Mouse (Mus musculus) megakaryocyte progenitor cell, adult 5-6 weeks (primary cell): ENCODE data around the gene Ptpn6. TPM values are rescaled to one million over a fixed set of nuclear protein-coding genes. Genes with fewer than 3 reads are reported as not detected.

ENCODE experiments used
- ATAC-seq: replicated peaks from 2 replicates; pipeline ENCODE4 v1.8.0; 2016; ENCODE audit warnings: mild to moderate bottlenecking, moderate TSS enrichment, inconsistent platforms; ENCODE audit not compliant: poor library complexity
- total RNA-seq, 2 experiments: library from RNA; stranded (forward) in 1 of 2; stranded (reverse) in 1 of 2; fragments of 157-497, 149-512 nt in 1 of 2; fragments of 200-1000 nt in 1 of 2; gene quantifications; 2 replicates each; pipeline versions ENCODE4 v1.2.3 to v1.2.4; 2015 to 2017

The Ptpn6 gene
- total RNA-seq, 2 experiments from 2014 or later: 121 to 466 TPM

DNA sequence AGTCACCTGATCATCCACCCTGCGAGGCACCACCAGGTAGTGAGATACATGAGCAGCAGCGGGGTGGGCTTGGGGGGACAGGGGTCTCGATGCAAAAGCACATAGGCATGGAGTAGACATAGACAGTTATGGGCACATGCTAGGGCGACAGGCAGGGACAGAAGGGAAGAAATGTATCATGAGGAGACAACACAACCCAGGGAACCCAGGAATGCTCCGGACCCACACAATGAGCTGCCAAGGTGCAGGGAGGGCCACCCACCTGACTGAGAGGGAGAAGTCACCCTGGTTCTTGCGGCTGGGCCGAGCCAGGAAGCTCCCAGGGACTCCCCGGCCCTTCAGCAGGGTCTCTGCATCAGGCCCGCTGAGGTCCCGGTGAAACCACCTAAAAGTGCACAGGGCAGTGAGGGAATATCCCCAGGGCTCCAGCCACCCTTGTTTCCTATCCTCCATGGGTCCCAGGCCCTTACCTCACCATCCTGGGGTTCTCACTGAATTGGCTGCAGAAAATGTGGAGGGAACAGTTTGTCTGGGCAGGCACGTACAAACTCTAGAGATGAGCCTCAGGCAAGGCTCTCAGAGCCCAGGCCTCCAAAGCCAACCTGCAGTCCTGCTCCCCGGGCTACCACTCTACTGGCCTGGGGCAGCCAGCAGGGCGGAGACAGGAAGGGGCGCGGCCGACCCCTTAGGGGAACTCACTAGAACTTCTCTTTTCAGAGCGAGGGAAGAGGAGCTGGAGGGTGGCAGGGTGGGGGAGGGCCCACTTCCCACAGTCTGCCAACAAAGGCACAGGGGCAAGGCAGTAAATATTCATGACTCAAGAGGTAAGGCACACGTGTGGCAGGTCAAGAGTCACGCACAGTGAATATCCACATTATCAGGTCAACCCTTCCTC lies 5.8 kb downstream of the Ptpn6 start:
- peak; percentile 81 for ATAC-seq

- ATAC-seq: no peak
Observed at GRCm38 (mm10) chr6:124731038-124731437, 7.5 kb downstream of the Ptpn6 start.

GRCm38 (mm10) chr6:124729850-124730705 lies 8.4 kb downstream of the Ptpn6 start:
- peak; percentile 65 for ATAC-seq

DNA sequence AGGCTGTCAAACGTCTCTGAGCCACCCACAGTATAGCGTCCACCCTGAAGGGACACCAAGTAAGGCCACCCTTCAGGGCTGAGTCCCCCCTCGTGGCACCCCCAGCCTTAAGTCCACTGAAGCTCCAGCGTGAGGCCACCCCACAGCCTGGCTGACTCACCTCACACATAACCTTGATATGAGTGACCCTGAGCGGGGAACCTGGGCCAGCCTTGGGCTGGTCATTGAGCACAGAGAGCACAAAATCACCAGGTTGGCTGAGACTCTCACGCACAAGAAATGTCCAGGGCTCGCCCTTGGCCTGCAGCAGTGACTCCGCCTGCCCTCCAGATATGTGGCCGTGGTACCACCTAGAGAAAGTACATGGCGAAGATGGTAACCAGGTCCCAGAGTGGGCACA lies 9.9 kb downstream of the Ptpn6 start:
- ATAC-seq: no peak

- 0 out of 2 replicates have a peak, but pooled peaks have one; percentile 14 for ATAC-seq
Observed at GRCm38 (mm10) chr6:124724472-124724871, 14.0 kb downstream of the Ptpn6 start.

DNA sequence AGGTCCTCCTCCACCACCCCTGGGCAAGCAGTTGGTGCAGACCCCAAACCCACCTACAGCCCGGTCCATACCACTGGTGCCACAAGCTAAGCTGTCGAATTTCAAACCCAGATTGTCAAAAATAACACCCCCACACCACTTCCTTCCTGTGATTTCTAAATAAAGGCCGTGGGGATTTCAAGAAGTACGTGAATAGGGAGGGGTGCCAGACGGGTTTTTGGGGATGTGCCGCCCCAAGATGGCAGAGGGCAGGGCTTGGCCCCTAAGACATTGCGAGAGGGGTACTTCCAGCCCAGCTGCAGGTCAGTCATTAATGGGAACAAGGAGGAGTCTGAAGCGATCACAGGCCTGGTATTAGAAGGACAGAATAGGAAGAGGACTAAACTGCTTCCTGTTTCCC lies 15.0 kb downstream of the Ptpn6 start:
- ATAC-seq: peak; percentile 56

- peak; percentile 7; the same call in 1 of the 2 replicates for ATAC-seq
Observed at GRCm38 (mm10) chr6:124722876-124723473, 15.5 kb downstream of the Ptpn6 start.

DNA sequence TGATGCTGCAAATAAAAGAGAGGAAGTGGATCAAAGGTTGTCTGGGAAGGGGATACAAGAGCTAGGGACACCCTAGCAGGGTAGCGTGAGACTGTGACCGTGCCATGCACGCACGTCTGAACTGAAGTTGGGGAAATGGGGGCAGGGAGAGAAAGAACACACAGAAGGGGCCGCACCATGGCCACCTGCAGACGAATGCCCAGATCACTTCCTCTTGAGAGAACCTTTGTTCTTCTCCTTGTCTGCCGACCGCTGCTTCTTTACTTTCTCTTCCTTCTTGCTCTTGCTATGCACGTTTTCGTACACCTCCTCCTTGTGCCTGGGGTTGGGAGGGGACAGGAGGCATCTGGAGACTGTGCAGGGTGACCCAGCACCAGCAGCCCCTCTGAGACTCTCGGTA lies 17.6 kb downstream of the Ptpn6 start:
- peak; percentile 26 for ATAC-seq

DNA sequence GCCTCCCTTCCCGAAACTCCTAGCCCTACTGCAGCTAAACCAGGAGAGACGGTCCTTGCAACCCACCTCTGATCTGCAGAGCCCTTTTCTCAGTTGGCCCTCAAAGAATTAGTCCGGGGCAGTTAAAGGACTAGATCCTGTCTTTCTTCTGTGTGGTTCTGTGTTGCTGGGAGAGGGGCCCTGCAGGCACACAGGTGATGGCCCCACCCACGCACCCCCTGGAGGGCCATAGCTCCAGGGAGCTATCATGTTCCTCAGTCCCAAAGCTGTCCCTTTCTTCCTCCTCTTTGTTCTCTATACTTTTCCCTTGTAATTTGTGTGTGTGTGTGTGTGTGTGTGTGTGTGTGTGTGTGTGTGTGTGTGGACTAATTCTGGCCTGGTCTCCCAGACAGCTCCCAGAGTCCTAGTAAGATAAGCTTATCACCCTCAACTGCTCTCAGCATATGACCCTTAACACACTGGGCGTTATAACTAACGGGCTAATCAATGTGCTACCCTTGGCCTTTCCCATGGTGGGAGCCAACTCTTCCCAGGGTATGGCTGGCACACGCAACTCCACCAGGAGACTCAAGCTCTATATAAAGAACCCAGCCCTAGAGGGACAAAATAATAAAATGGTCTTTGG lies 19.0 kb downstream of the Ptpn6 start:
- peak; percentile 17 for ATAC-seq

- ATAC-seq: no peak
Observed at GRCm38 (mm10) chr6:124718703-124719102, 19.8 kb downstream of the Ptpn6 start.

GRCm38 (mm10) chr6:124717968-124718367 lies 20.5 kb downstream of the Ptpn6 start:
- no peak for ATAC-seq

- ATAC-seq: peak; percentile 40
Observed at GRCm38 (mm10) chr6:124716864-124717490, 21.5 kb downstream of the Ptpn6 start.

- ATAC-seq: no peak
Observed at GRCm38 (mm10) chr6:124712918-124713317, 25.6 kb downstream of the Ptpn6 start.

DNA sequence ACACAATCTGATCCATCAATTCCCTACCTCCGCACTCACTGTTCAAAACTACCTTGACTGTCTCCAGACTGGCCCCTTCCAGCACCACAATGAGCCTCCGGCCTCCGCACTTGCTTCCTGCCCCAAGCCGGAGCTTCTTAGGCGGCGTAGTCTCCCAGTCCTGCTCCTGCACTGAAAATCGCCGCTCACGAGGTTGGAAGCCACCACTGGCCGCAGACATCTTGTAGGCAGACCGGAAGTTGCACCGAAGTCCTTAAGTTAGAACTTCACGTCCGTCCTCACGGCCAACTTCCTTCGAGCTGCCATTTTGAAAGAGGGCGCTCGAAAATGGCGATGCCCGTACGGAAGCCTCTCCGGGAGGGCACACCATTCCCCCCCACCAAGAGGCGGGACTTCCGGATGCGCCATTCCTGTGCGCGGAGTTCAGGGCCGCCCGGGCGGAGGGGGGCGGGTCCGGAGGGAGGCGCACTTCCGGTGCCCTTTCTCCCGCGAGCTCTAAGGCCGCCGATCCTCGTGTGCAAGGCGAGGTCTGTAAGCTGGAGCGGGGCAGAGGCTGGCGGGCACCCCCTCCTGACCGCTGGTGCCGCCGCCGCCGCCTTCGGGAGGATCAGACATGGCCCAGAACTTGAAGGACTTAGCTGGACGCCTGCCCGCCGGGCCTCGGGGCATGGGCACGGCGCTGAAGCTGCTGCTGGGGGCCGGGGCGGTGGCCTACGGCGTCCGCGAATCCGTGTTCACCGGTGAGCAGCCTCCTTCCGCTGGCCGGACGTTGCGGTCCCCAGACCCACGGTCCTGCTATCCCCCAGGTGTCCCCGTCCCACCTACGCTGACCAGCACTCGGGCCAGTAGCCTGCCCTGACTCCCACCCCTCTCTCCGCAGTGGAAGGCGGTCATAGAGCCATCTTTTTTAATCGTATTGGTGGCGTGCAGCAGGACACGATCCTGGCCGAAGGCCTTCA lies 26.4 kb downstream of the Ptpn6 start, which contains the start of the genes Emg1 and Phb2:
Gene Emg1, minus strand, starts transcription at position 355 of the 959 bp plus-strand sequence.
Gene Phb2, plus strand, starts transcription at position 513 of the 959 bp plus-strand sequence.
- peak; percentile 90 for ATAC-seq

- no peak for ATAC-seq
Observed at GRCm38 (mm10) chr6:124708289-124708889, 30.1 kb downstream of the Ptpn6 start.

DNA sequence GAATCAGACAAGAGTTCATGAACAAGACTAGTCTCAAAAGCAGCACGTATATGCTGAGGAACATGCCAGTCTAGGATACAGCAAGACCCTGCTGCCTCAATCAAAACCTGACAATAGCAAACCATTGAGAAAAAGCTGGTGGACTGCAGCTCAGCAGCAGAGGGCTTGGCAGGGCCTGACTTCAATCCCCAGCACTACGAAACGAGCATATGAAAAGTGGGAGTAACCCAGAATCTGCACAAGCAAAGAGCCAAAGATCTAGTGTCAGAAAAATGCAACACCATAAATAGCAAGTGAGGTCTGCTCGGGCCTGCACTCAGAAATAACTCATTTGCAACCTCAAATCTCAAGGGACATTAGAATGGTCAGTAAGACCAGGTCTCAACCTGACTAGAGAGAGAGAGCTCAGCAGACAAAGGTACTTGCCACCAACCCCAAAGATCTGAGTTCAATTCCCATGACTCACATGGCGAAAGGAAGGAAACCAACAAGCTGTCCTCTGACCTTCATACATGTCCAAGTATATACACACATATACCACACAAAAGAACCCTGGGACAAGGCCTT lies 32.4 kb downstream of the Ptpn6 start:
- no peak for ATAC-seq

- no peak for ATAC-seq
Observed at GRCm38 (mm10) chr6:124704417-124704816, 34.1 kb downstream of the Ptpn6 start.

GRCm38 (mm10) chr6:124703789-124704188 lies 34.7 kb downstream of the Ptpn6 start:
- ATAC-seq: no peak
